ENCODE assay signal across 26 mouse cellular contexts in genomic region chr11:109460586-109460985, GRCm38 (mm10). TPM values are rescaled to one million over a fixed set of nuclear protein-coding genes. Genes with fewer than 3 reads are reported as not detected.
DNase-seq lines count a peak whose midpoint lies in the region; ATAC-seq and TF ChIP-seq lines count a peak whose summit lies in the region.
"Had no signal": no experiment of that assay in that cellular context is flagged by ENCODE, and none has a peak within 500 bp of the region (broad histone marks: within the 10 kb centered on the region; RNA-seq: fewer than 3 reads in every experiment).

No protein-coding gene starts in this region.

- H3K9ac ChIP-seq in liver, embryonic 15.5 days, result no peak overlapping the region
- H3K9ac ChIP-seq in liver, postnatal 0 days (replicated peaks), result no peak overlapping the region
- no peak overlapping the region for H3K9ac ChIP-seq in heart, embryonic 16.5 days (ENCODE audit: low read length)
- no peak overlapping the region for H3K9ac ChIP-seq in forebrain, embryonic 16.5 days (replicated peaks; ENCODE audit: low read depth, low read length)
- H3K9ac ChIP-seq in hindbrain, embryonic 14.5 days, result no peak overlapping the region
- H3K9ac ChIP-seq: embryonic facial prominence, embryonic 15.5 days; hindbrain, embryonic 13.5 days; midbrain, embryonic 15.5 days; neural tube, embryonic 15.5 days had no signal

- no peak for DNase-seq in liver, postnatal 0 days
- DNase-seq in NIH3T3 (ENCODE audit: low read depth), result peak; percentile 63
- peak; percentile 45 to 56 for DNase-seq in heart, adult 9 months (ENCODE audit: low spot score in 2 of 2)
- no peak for DNase-seq in hindbrain, embryonic 14.5 days (ENCODE audit: low spot score)
- DNase-seq: adrenal gland, postnatal 25 days; cerebellum, adult 11-12 months; cerebellum, postnatal 14 days; embryo, embryonic 11 days; kidney, adult 9 months; right cerebral cortex, postnatal 14 days; spleen, adult 18-20 months; thymus, postnatal 4 days had no signal

- WGBS in liver, embryonic 15.5 days (ENCODE audit: insufficient replicate concordance), result 48% methylated on average over 5 of the region's 5 CpGs
- 57% methylated on average over 5 of the region's 5 CpGs for WGBS in liver, postnatal 0 days (ENCODE audit: insufficient replicate concordance)
- WGBS in heart, embryonic 16.5 days, result 17% methylated on average over 5 of the region's 5 CpGs
- 81% methylated on average over 5 of the region's 5 CpGs for WGBS in forebrain, embryonic 16.5 days
- WGBS in hindbrain, embryonic 14.5 days, result 85% methylated on average over 5 of the region's 5 CpGs

- no peak for ATAC-seq in liver, embryonic 15.5 days (ENCODE audit: insufficient read depth)
- no peak for ATAC-seq in liver, postnatal 0 days
- ATAC-seq in heart, embryonic 16.5 days (replicated peaks; ENCODE audit: extremely low read depth, insufficient read depth, low FRiP score), result peak; percentile 83
- no peak for ATAC-seq in forebrain, embryonic 16.5 days
- ATAC-seq in hindbrain, embryonic 14.5 days (ENCODE audit: low FRiP score), result no peak
- ATAC-seq: activated CD4-positive, CD25-positive, alpha-beta regulatory T cell, adult 4 months; midbrain, embryonic 15.5 days had no signal

- TF ChIP-seq CTCF in liver, postnatal 0 days (IDR thresholded peaks at IDR 0.05; ENCODE audit: low read depth), result no peak

- H3K4me2 ChIP-seq in liver, embryonic 15.5 days, result no peak overlapping the region
- no peak overlapping the region for H3K4me2 ChIP-seq in liver, postnatal 0 days (ENCODE audit: low read depth, low read length)
- no peak overlapping the region for H3K4me2 ChIP-seq in heart, embryonic 16.5 days (ENCODE audit: low read depth, low read length)
- H3K4me2 ChIP-seq in forebrain, embryonic 16.5 days (ENCODE audit: low read length), result no peak overlapping the region
- no peak overlapping the region for H3K4me2 ChIP-seq in hindbrain, embryonic 14.5 days (replicated peaks)
- H3K4me2 ChIP-seq: embryonic facial prominence, embryonic 15.5 days; hindbrain, embryonic 13.5 days; midbrain, embryonic 15.5 days; neural tube, embryonic 15.5 days had no signal

- H3K36me3 ChIP-seq in liver, embryonic 15.5 days (replicated peaks), result peaks cover 100% of the 10 kb centered on the region
- peaks cover 78% of the 10 kb centered on the region for H3K36me3 ChIP-seq in liver, postnatal 0 days (replicated peaks; ENCODE audit: insufficient read depth, low read length)
- H3K36me3 ChIP-seq in heart, embryonic 16.5 days (ENCODE audit: control insufficient read depth, insufficient read depth), result peaks cover 13% of the 10 kb centered on the region
- no peaks in the 10 kb centered on the region for H3K36me3 ChIP-seq in forebrain, embryonic 16.5 days (ENCODE audit: control insufficient read depth, insufficient read depth)
- peaks cover 11% of the 10 kb centered on the region; the same call in 1 of the 2 replicates for H3K36me3 ChIP-seq in hindbrain, embryonic 14.5 days (replicated peaks; ENCODE audit: control insufficient read depth, insufficient read depth)
- H3K36me3 ChIP-seq: embryonic facial prominence, embryonic 15.5 days; midbrain, embryonic 15.5 days; neural tube, embryonic 15.5 days had no signal

- peaks cover 29% of the 10 kb centered on the region for H3K4me1 ChIP-seq in liver, embryonic 15.5 days (replicated peaks)
- 0 out of 2 replicates have a peak, but pooled peaks cover 3% of the 10 kb centered on the region for H3K4me1 ChIP-seq in liver, postnatal 0 days (ENCODE audit: insufficient read depth)
- H3K4me1 ChIP-seq in heart, embryonic 16.5 days (ENCODE audit: control insufficient read depth, insufficient read depth, low read length), result peaks cover 7% of the 10 kb centered on the region
- H3K4me1 ChIP-seq in forebrain, embryonic 16.5 days (replicated peaks; ENCODE audit: control insufficient read depth, insufficient read depth, low read length), result no peaks in the 10 kb centered on the region
- no peaks in the 10 kb centered on the region for H3K4me1 ChIP-seq in hindbrain, embryonic 14.5 days (replicated peaks; ENCODE audit: control insufficient read depth, insufficient read depth, low read length)
- H3K4me1 ChIP-seq: embryonic facial prominence, embryonic 15.5 days; forebrain, embryonic 10.5 days; hindbrain, embryonic 13.5 days; midbrain, embryonic 15.5 days; neural tube, embryonic 15.5 days had no signal

- peak overlapping the region; percentile 14; the same call in 1 of the 2 replicates for H3K27ac ChIP-seq in liver, embryonic 15.5 days (replicated peaks)
- H3K27ac ChIP-seq in liver, postnatal 0 days (ENCODE audit: low read depth), result no peak overlapping the region
- peak overlapping the region; percentile 40 for H3K27ac ChIP-seq in heart, embryonic 16.5 days (ENCODE audit: low read length)
- H3K27ac ChIP-seq in forebrain, embryonic 16.5 days (ENCODE audit: low read length), result no peak overlapping the region
- no peak overlapping the region for H3K27ac ChIP-seq in hindbrain, embryonic 14.5 days
- H3K27ac ChIP-seq: embryonic facial prominence, embryonic 15.5 days; forebrain, embryonic 10.5 days; hindbrain, embryonic 13.5 days; midbrain, embryonic 15.5 days; neural tube, embryonic 15.5 days had no signal

- no peaks in the 10 kb centered on the region for H3K9me3 ChIP-seq in liver, embryonic 15.5 days (replicated peaks)
- no peaks in the 10 kb centered on the region for H3K9me3 ChIP-seq in liver, postnatal 0 days (ENCODE audit: low read length)
- H3K9me3 ChIP-seq in heart, embryonic 16.5 days (replicated peaks; ENCODE audit: control insufficient read depth, low read length), result no peaks in the 10 kb centered on the region
- no peaks in the 10 kb centered on the region for H3K9me3 ChIP-seq in forebrain, embryonic 16.5 days (ENCODE audit: control insufficient read depth, low read length)
- no peaks in the 10 kb centered on the region for H3K9me3 ChIP-seq in hindbrain, embryonic 14.5 days (ENCODE audit: control insufficient read depth, low read length)
- H3K9me3 ChIP-seq: embryonic facial prominence, embryonic 15.5 days; forebrain, embryonic 10.5 days; hindbrain, embryonic 13.5 days; megakaryocyte, embryonic 14.5 days; midbrain, embryonic 15.5 days; neural tube, embryonic 15.5 days had no signal

- H3K27me3 ChIP-seq in liver, embryonic 15.5 days, result no peaks in the 10 kb centered on the region
- H3K27me3 ChIP-seq in liver, postnatal 0 days (ENCODE audit: insufficient read depth, low read length), result no peaks in the 10 kb centered on the region
- no peaks in the 10 kb centered on the region for H3K27me3 ChIP-seq in heart, embryonic 16.5 days (ENCODE audit: control insufficient read depth, insufficient read depth, low read length)
- H3K27me3 ChIP-seq in forebrain, embryonic 16.5 days (replicated peaks; ENCODE audit: control insufficient read depth, insufficient read depth, low read length), result no peaks in the 10 kb centered on the region
- no peaks in the 10 kb centered on the region for H3K27me3 ChIP-seq in hindbrain, embryonic 14.5 days (ENCODE audit: control insufficient read depth, insufficient read depth, low read length)
- H3K27me3 ChIP-seq: embryonic facial prominence, embryonic 15.5 days; hindbrain, embryonic 13.5 days; megakaryocyte, embryonic 14.5 days; midbrain, embryonic 15.5 days; neural tube, embryonic 15.5 days had no signal

- no peak overlapping the region for H3K4me3 ChIP-seq in liver, embryonic 15.5 days (replicated peaks)
- H3K4me3 ChIP-seq in liver, postnatal 0 days (ENCODE audit: low read depth, low read length), result no peak overlapping the region
- H3K4me3 ChIP-seq in heart, embryonic 16.5 days (ENCODE audit: low read length), result no peak overlapping the region
- H3K4me3 ChIP-seq in forebrain, embryonic 16.5 days (replicated peaks; ENCODE audit: low read length), result no peak overlapping the region
- no peak overlapping the region for H3K4me3 ChIP-seq in hindbrain, embryonic 14.5 days (replicated peaks; ENCODE audit: low read length)
- H3K4me3 ChIP-seq: embryonic facial prominence, embryonic 15.5 days; forebrain, embryonic 10.5 days; hindbrain, embryonic 13.5 days; megakaryocyte, embryonic 14.5 days; midbrain, embryonic 15.5 days; neural tube, embryonic 15.5 days had no signal

- no peak for TF ChIP-seq EP300 in liver, postnatal 0 days (IDR thresholded peaks at IDR 0.05; ENCODE audit: low read depth)

RNA-seq across cellular contexts. Expression of gene Arsg, which starts 12.6 kb away (rescaled TPM):
- 3.4 and 3.7 TPM in 2 replicates for polyA plus RNA-seq in liver, embryonic 15.5 days (2015; fragmentation: Nextera tagmentation; extraction: Ambion mirVana)
- polyA plus RNA-seq in liver, postnatal 0 days (2015; fragmentation: Nextera tagmentation; extraction: Ambion mirVana), result 11.8 and 13.1 TPM in 2 replicates
- polyA plus RNA-seq in heart, embryonic 16.5 days (2015; fragmentation: Nextera tagmentation; extraction: Ambion mirVana), result 3.6 TPM in 2 replicates
- polyA plus RNA-seq in forebrain, embryonic 16.5 days (2015; fragmentation: Nextera tagmentation; extraction: Ambion mirVana), result 3.2 and 4.1 TPM in 2 replicates
- polyA plus RNA-seq in hindbrain, embryonic 14.5 days (2014; fragmentation: Nextera tagmentation; extraction: Ambion mirVana), result 6.8 and 8.8 TPM in 2 replicates

RNA-seq across cellular contexts. Expression of gene Slc16a6, which starts 12.8 kb away (rescaled TPM):
- polyA plus RNA-seq in liver, embryonic 15.5 days (2015; fragmentation: Nextera tagmentation; extraction: Ambion mirVana), result 38.9 and 39.1 TPM in 2 replicates
- polyA plus RNA-seq in liver, postnatal 0 days (2015; fragmentation: Nextera tagmentation; extraction: Ambion mirVana), result 18.8 and 19.0 TPM in 2 replicates
- 5.2 and 7.0 TPM in 2 replicates for polyA plus RNA-seq in heart, embryonic 16.5 days (2015; fragmentation: Nextera tagmentation; extraction: Ambion mirVana)
- polyA plus RNA-seq in forebrain, embryonic 16.5 days (2015; fragmentation: Nextera tagmentation; extraction: Ambion mirVana), result 4.1 and 5.4 TPM in 2 replicates
- 4.2 and 7.5 TPM in 2 replicates for polyA plus RNA-seq in hindbrain, embryonic 14.5 days (2014; fragmentation: Nextera tagmentation; extraction: Ambion mirVana)

RNA-seq across cellular contexts. Expression of gene Amz2, which starts 34.8 kb away (rescaled TPM):
- polyA plus RNA-seq in liver, embryonic 15.5 days (2015; fragmentation: Nextera tagmentation; extraction: Ambion mirVana), result 10.8 and 11.1 TPM in 2 replicates
- polyA plus RNA-seq in liver, postnatal 0 days (2015; fragmentation: Nextera tagmentation; extraction: Ambion mirVana), result 9.4 and 11.0 TPM in 2 replicates
- polyA plus RNA-seq in heart, embryonic 16.5 days (2015; fragmentation: Nextera tagmentation; extraction: Ambion mirVana), result 34.9 and 39.8 TPM in 2 replicates
- polyA plus RNA-seq in forebrain, embryonic 16.5 days (2015; fragmentation: Nextera tagmentation; extraction: Ambion mirVana), result 70.5 and 74.0 TPM in 2 replicates
- polyA plus RNA-seq in hindbrain, embryonic 14.5 days (2014; fragmentation: Nextera tagmentation; extraction: Ambion mirVana), result 55.6 and 65.8 TPM in 2 replicates

RNA-seq across cellular contexts. Expression of gene 9930022D16Rik, which starts 46.9 kb away (rescaled TPM):
- not detected in 2 replicates for polyA plus RNA-seq in liver, embryonic 15.5 days (2015; fragmentation: Nextera tagmentation; extraction: Ambion mirVana)
- polyA plus RNA-seq in liver, postnatal 0 days (2015; fragmentation: Nextera tagmentation; extraction: Ambion mirVana), result not detected in 2 replicates
- not detected in 2 replicates for polyA plus RNA-seq in heart, embryonic 16.5 days (2015; fragmentation: Nextera tagmentation; extraction: Ambion mirVana)
- polyA plus RNA-seq in forebrain, embryonic 16.5 days (2015; fragmentation: Nextera tagmentation; extraction: Ambion mirVana), result not detected in 2 replicates
- not detected in 2 replicates for polyA plus RNA-seq in hindbrain, embryonic 14.5 days (2014; fragmentation: Nextera tagmentation; extraction: Ambion mirVana)
- polyA plus RNA-seq: embryonic facial prominence, embryonic 15.5 days; forebrain, embryonic 10.5 days; hindbrain, embryonic 13.5 days; intestine, embryonic 14.5 days; large intestine, adult 2 months; limb, embryonic 14.5 days; midbrain, embryonic 15.5 days; stomach, embryonic 14.5 days had no signal

Comparison
In these comparisons a context has a peak if more than half of its experiments do, and no peak if none do; other contexts are left out.
1. H3K27ac ChIP-seq: peak in liver, embryonic 15.5 days (single experiment) and heart, embryonic 16.5 days (single experiment); none in liver, postnatal 0 days (single experiment), forebrain, embryonic 16.5 days (single experiment) and hindbrain, embryonic 14.5 days (single experiment).
2. DNase-seq: peak in NIH3T3 (single experiment) and heart, adult 9 months (2 of 2); none in liver, postnatal 0 days (single experiment) and hindbrain, embryonic 14.5 days (single experiment).